Mouse (Mus musculus) left cerebral cortex, adult 9 months (tissue): ENCODE measurements around the gene Ric1.

Experiments
- DNase-seq, 2 experiments: peaks; one replicate each; pipeline ENCODE4 v3.0.0; 2022; ENCODE audit warnings: low spot score in 2 of 2

The Ric1 gene

DNA sequence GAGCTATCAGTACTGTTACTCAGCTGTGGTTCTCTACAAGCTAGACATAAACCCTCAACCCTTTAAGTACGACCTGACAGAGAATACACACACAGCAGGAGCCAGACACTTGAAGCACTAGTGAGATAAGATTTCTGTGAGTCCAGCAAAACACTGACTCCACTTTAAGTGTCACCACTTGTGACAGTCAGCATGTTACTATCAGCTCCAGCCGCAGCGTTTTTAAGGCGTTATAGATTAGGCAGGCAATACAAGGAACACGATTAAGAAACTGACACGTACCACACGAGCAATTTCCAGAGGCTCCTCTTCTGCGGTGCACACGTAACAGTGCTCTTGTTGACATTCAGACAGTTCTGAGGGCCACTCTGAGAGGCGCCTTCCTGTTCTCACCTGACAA, 88.8 kb downstream of the Ric1 start:
- DNase-seq: no peak

DNA sequence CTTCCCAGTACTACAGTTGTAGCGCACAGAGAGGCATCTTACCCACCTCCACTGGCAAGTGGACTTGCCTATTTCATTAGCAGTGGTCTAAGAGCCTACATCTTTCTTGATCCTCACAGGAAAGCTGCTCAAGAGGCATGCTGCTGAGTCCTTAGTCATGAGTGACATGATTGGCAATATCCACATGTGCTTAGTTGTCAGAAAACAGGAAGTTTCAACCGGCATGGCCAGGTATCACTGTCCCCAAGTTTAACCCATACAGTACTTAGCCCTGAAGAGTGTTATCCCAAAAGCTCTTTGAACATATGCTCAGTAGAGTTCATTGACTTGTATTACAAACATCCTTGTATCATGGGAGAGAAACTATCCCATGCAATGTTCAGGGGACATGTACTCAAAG, 90.0 kb downstream of the Ric1 start:
- DNase-seq: no peak

DNA sequence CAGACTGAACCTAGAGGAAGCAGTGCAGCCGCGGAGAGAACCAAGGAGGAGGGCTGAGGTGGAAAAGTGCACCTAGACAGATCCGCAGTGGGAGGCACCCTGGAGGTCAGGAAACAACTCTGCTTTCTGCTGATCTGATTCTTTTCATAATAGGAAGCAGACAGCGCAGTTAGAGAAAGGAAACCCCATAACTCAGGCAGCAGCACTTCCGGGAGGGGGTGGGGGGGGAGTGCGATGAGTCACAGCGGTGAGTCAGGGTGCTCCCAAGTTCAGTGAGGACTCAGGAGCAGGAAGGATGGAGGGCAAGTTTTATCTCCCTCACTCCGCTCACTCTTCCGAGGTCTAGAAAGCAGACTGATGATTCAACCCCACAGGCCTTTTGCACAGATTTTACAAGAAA, 119.0 kb downstream of the Ric1 start:
- no peak for DNase-seq

DNA sequence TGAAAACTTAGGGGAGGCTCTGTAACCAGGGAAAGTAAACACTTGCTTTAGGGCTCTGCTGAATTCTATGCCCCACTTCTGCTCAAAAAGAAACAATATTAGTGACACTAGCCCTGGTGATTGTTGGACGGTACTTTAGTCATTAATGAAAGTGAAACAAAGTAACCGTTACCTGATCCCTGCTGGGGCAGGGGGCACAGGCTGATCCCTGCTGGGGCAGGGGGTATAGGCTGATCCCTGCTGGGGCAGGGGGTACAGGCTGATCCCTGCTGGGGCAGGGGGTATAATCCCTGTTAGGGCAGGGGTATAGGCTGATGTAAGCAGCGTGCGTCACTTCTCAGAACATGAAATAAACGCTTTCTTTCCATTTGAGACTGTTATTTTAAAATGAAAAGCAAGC, 119.4 kb downstream of the Ric1 start:
- DNase-seq: no peak

DNA sequence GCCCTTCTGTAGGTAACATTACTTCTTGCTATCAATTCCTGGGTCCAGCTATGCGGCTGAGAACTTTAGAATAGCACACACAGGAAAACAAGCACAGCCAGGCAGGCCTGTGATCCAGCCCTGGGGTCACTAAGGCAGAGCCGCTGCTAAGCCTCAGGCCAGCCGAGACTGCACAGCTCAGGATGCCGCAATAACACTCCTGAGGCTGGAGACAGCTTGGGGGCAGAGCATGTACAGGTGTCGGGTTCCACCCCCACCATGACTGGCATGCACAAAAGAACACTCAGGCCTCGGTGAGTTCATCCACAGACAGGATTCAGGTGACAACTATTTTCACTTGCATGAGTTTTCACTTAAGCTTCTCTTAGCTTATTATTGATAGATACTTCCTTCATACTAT, 120.1 kb downstream of the Ric1 start:
- no peak for DNase-seq

DNA sequence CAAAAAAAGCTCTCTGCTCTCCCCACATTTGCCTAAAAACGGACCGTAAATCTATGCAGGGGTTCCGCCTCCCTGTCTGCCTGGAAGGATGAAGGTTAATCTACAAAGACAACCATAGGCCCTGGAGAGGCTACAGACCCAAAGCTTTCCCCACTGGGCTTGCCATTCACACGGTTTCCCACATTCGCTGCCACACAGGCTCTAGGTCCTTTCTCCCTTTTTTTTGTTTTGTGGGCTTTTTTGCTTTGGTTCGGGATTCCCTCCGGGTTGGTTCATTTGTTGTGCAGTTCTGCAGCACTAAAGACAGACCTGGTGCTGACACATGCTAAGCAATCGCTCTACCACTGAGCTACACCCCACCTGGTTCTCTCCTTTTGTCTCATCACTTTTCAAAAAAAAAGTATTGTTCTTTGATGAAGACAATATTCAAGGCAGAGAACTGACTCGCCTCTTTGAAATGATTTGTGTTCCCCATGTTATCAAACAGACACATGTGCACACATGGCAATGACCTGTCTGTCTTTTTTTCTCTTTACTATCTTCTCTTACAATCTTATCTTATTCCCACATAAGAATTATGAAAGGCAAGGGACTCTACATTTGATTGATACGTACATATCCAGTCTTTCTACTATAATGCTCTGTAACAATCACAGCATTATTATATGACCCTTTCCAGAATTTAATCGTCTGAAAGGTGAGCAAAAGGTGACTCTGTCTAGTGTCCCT, 121.3 kb downstream of the Ric1 start:
- no peak for DNase-seq

DNA sequence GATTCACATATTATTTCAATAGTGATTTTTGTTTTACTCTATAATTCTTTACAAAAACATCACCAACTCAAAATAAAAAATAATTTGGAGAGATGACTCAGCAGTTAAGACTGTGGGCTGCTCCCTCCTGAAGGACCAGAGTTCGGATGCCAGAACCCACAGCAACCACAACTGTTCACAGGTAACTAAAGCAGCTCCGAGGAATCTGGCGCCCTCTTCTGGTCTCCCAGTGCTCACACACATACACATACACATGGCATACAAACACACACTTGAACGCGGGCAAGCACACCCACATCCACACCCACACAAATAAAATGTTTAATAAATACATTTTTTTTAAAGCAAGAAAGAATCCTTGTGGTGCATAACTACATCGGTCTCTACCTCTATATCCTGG, 122.7 kb downstream of the Ric1 start:
- DNase-seq: no peak

DNA sequence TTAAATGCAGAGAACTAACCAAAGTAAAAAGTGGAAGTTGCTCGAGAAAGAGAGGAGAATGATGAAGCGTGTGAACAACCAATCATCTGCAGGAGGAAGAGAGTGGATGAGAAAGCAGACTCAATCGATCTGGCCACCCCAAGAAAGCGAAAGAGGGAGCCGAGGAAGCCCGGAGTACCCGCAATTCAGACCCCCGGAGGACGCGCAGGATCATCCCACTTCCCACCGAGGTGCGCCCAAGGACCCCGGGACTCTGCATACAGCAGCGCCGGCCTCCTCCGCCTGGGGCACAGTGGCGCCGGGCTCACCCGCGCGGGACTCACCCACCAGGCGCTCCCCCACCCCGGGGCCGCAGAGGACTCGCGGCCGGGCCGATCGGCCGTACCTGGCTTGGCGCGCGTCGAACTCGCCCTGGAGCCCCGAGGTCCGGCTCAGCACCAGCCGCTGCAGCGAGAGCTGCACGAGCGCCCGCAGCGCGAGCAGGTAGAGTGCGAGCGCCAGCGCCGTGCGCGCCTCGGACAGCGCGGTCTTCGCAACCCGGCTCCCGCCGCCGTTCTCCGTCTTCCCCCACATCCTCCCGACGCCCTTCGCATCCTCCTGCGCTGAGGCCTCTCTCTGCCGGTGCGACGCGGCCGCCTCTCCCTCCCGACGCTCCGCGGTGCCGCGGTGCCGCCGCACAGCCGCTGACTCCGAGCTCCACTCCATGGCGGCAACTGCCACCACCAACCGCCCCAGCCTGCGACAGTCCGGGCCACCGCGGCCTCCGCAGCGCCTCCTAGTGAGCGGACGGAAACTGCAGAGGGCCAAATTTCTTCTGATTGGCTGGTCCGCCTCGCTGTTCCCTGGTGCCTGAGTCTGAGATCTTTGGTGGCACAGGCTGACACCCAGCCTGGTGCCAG, 125.8 kb downstream of the Ric1 start, which contains the start of gene Ermp1:
Ermp1 (minus strand) TSS at position 765 of the 899 bp plus-strand sequence.
- peak; percentile 88 to 98 for DNase-seq

DNA sequence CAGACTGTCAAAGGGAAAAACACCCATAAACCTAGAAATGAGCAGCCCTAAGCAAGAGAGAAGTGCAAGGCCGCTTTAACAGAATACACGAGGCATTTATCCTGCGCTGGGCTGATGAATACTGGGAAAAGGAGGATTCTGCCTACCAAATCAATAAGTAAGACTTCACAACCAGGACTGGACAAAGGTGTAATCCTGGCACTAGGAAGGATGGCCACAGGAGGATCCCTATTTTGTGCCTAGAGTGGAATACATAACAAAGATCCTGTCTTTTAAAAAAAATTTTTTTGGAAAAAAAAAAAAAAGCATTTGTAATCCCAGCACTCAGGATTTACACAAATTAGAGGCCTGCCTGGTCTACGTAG, 126.5 kb downstream of the Ric1 start:
- no peak for DNase-seq

DNA sequence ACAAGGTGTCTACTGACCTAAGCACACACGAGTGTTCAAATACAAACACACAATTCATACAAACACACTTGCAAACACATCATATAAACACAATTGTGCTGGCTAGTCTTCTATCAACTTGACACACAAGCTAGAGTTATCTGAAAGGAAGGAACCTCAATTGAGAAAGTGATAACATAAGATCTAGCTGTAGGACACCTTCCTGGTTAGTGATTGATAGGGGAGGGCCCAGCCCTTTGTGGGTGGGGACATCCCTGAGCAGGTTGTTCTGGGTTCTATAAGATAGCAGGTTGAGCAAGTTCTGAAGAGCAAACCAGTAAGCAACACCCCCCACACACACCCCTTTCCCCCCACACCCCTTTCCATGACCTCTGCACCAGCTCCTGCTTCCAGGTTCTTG, 127.6 kb downstream of the Ric1 start:
- no peak for DNase-seq

DNA sequence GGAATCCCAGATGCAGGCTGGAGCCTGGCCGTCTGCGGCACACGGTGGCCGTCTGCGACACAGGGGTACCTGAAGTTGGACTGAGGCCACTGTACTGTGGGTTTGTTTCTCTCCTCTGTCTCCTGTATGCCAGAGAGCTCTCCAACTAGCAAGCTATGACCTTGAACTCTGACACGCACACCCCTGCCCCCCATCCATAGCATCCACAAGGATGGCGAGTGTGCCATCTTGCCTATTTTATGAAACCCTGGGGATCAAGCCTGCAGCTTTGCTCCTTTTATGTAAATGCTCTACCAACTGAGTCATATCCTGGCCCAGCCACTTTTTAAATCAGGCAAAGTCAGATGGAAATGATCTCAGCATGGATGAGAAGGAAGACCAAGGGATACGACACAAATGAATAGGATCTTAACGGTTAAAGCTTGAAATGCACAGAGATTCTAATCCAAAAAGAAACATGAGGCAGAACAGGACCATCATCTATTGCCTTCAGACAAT, 131.7 kb downstream of the Ric1 start:
- no peak for DNase-seq

DNA sequence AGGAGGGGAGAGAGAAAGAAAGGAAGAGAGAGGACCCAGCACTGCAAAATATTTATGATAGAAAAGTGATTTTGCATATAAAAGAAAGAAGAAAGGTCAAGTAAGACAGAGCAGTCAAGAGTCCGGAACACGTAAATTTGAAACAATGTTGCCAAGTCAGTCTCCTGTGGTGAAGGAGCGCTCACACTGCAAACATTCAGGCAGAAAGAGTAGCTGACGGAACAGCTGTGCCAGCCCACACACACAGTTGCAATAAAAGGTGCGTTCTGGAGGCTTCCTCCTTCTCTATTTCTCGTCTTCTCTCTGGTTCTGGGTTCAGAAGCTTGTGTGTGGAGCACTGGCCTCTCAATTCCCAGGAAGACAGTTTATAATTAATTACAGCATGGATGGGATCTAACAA, 133.1 kb downstream of the Ric1 start:
- DNase-seq: no peak

DNA sequence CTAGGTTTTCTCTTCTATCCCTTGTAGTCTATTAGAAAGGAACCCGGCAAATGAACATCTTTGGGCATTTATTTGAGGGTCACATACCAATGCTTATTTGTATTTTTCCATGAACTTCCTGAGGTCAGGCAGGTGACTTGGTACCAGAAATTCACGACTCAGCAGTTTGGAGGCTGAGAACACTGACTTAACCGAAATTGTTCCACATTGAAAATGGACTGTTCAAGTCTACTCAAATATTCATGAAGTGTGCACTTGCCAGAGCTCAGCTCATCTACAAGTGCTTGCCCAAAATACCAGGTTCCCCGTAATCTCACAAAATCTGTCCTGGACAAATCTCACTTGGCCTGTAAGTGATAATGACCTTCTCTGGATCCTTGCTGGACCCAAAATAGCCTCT, 133.9 kb downstream of the Ric1 start:
- DNase-seq: no peak
